Comparison of ENCODE assay signal across 18 mouse cellular contexts in genomic region chr4:131217571-131218155, GRCm38 (mm10).
DNase-seq lines count a peak whose midpoint lies in the region; ATAC-seq and TF ChIP-seq lines count a peak whose summit lies in the region.
"Had no signal": no experiment of that assay in that cellular context is flagged by ENCODE, and none has a peak within 500 bp of the region (broad histone marks: within the 10 kb centered on the region; RNA-seq: fewer than 3 reads in every experiment).

No protein-coding gene starts in this region.

- peak overlapping the region; percentile 61 for H3K27ac ChIP-seq in lung, embryonic 15.5 days
- no peak overlapping the region for H3K27ac ChIP-seq in forebrain, embryonic 16.5 days (ENCODE audit: low read length)
- H3K27ac ChIP-seq: hindbrain, embryonic 14.5 days; intestine, embryonic 15.5 days; kidney, embryonic 15.5 days; left cerebral cortex, adult 2 months; liver, embryonic 12.5 days; stomach, embryonic 15.5 days had no signal

- 0 out of 2 replicates have a peak, but pooled peaks have one; percentile 55 for ATAC-seq in lung, embryonic 15.5 days (ENCODE audit: borderline replicate concordance, extremely low read depth, low FRiP score, low TSS enrichment)
- peak; percentile 43; the same call in 1 of the 2 replicates for ATAC-seq in forebrain, embryonic 16.5 days
- ATAC-seq: intestine, embryonic 15.5 days; liver, embryonic 12.5 days had no signal

- WGBS in lung, embryonic 15.5 days = 15% methylated on average over 7 of the region's 7 CpGs
- 51% methylated on average over 7 of the region's 7 CpGs for whole genome bisulfite sequencing in forebrain, embryonic 16.5 days

- peak; percentile 19 for DNase-seq in embryo, embryonic 10.5 days (ENCODE audit: low spot score)
- no peak for DNase-seq in embryo, embryonic 10 days (ENCODE audit: low spot score)
- DNase-seq in lung, postnatal 10 days = no peak
- DNase-seq in brain, embryonic 14.5 days (ENCODE audit: low read depth) = peak; percentile 85
- no peak for DNase-seq in kidney, adult 9 months
- DNase-seq in heart, postnatal 4 days = no peak
- DNase-seq: adrenal gland, adult 2 months; cerebellum, adult 11 months; gastrocnemius, postnatal 10 days; lung, postnatal 14 days had no signal

- no peaks in the 10 kb centered on the region for H3K36me3 ChIP-seq in lung, embryonic 15.5 days
- no peaks in the 10 kb centered on the region for H3K36me3 ChIP-seq in forebrain, embryonic 16.5 days (ENCODE audit: control insufficient read depth, insufficient read depth)
- H3K36me3 ChIP-seq: intestine, embryonic 15.5 days; kidney, embryonic 15.5 days; liver, embryonic 12.5 days; stomach, embryonic 15.5 days had no signal

- no peaks in the 10 kb centered on the region for H3K27me3 ChIP-seq in lung, embryonic 15.5 days
- no peaks in the 10 kb centered on the region for H3K27me3 ChIP-seq in forebrain, embryonic 16.5 days (replicated peaks; ENCODE audit: control insufficient read depth, insufficient read depth, low read length)
- H3K27me3 ChIP-seq: intestine, embryonic 15.5 days; kidney, embryonic 15.5 days; liver, embryonic 12.5 days; stomach, embryonic 15.5 days had no signal

- no peak for TF ChIP-seq POLR2A in brain, embryonic 14.5 days (IDR thresholded peaks at IDR 0.05; ENCODE audit: borderline replicate concordance, extremely low read depth, insufficient read depth, insufficient read length, poor library complexity, severe bottlenecking)

- peaks cover 5% of the 10 kb centered on the region; the same call in 1 of the 2 replicates for H3K4me1 ChIP-seq in lung, embryonic 15.5 days
- H3K4me1 ChIP-seq in forebrain, embryonic 16.5 days (replicated peaks; ENCODE audit: control insufficient read depth, insufficient read depth, low read length) = peaks cover 9% of the 10 kb centered on the region
- H3K4me1 ChIP-seq: intestine, embryonic 15.5 days; liver, embryonic 12.5 days; stomach, embryonic 15.5 days had no signal

- no peak overlapping the region for H3K9ac ChIP-seq in lung, embryonic 15.5 days
- no peak overlapping the region for H3K9ac ChIP-seq in forebrain, embryonic 16.5 days (replicated peaks; ENCODE audit: low read depth, low read length)
- H3K9ac ChIP-seq: hindbrain, embryonic 14.5 days; intestine, embryonic 15.5 days; kidney, embryonic 15.5 days; liver, embryonic 12.5 days; stomach, embryonic 15.5 days had no signal

- no peak for TF ChIP-seq CTCF in brain, embryonic 14.5 days (IDR thresholded peaks at IDR 0.05; ENCODE audit: borderline replicate concordance, extremely low read depth, insufficient read depth, insufficient read length)

- H3K4me3 ChIP-seq in lung, embryonic 15.5 days = no peak overlapping the region
- no peak overlapping the region for H3K4me3 ChIP-seq in forebrain, embryonic 16.5 days (replicated peaks; ENCODE audit: low read length)
- H3K4me3 ChIP-seq: intestine, embryonic 15.5 days; kidney, embryonic 15.5 days; left cerebral cortex, adult 2 months; liver, embryonic 12.5 days; stomach, embryonic 15.5 days had no signal

- H3K4me2 ChIP-seq in lung, embryonic 15.5 days = no peak overlapping the region
- no peak overlapping the region for H3K4me2 ChIP-seq in forebrain, embryonic 16.5 days (ENCODE audit: low read length)
- H3K4me2 ChIP-seq: hindbrain, embryonic 14.5 days; intestine, embryonic 15.5 days; kidney, embryonic 15.5 days; liver, embryonic 12.5 days; stomach, embryonic 15.5 days had no signal

- H3K9me3 ChIP-seq in lung, embryonic 15.5 days = no peaks in the 10 kb centered on the region
- no peaks in the 10 kb centered on the region for H3K9me3 ChIP-seq in forebrain, embryonic 16.5 days (ENCODE audit: control insufficient read depth, low read length)
- H3K9me3 ChIP-seq: intestine, embryonic 15.5 days; kidney, embryonic 15.5 days; stomach, embryonic 15.5 days had no signal

Comparison
In these comparisons a context has a peak if more than half of its experiments do, and no peak if none do; other contexts are left out.
1. DNase-seq: peak in embryo, embryonic 10.5 days (single experiment) and brain, embryonic 14.5 days (single experiment); none in embryo, embryonic 10 days (single experiment), lung, postnatal 10 days (single experiment), kidney, adult 9 months (single experiment) and heart, postnatal 4 days (single experiment).